Mouse (Mus musculus): ENCODE data around the gene 1700029J07Rik. TPM values are rescaled to one million over a fixed set of nuclear protein-coding genes. Genes with fewer than 3 reads are reported as not detected.

Gene 1700029J07Rik
- total and polyA plus RNA-seq, 3 experiments = 0.85 to 2.1 (median 1.8) TPM

GRCm38 (mm10) chr8:45920392-45920791 is 54.7 kb downstream of the 1700029J07Rik start:
- H3K9ac ChIP-seq (ENCODE audit: insufficient read depth, low read depth) = no peak overlapping the region
- H3K79me2 ChIP-seq (replicated peaks; ENCODE audit: control insufficient read depth, extremely low read depth, insufficient read depth, poor library complexity, severe bottlenecking) = no peaks in the 10 kb centered on the region
- no peak overlapping the region for H3K4me3 ChIP-seq (replicated peaks in 1 of 3; ENCODE audit: low read depth in 2 of 3, low read length in 2 of 3, poor library complexity in 1 of 3)
- TF ChIP-seq TBP (conservative IDR thresholded peaks at IDR 0.05; ENCODE audit: low read depth, low read length) = no peak
- TF ChIP-seq SMC3 (IDR thresholded peaks at IDR 0.05; ENCODE audit: low read depth, low read length) = no peak
- TF ChIP-seq CHD1 (IDR thresholded peaks at IDR 0.05; ENCODE audit: low read depth, low read length) = no peak
- TF ChIP-seq HCFC1 (IDR thresholded peaks at IDR 0.05; ENCODE audit: low read depth, low read length) = no peak
- TF ChIP-seq UBTF (IDR thresholded peaks at IDR 0.05; ENCODE audit: low read depth, low read length) = no peak
- no peak for TF ChIP-seq CTCF (conservative IDR thresholded peaks at IDR 0.05 in 1 of 2, IDR thresholded peaks at IDR 0.05 in 1 of 2; ENCODE audit: low read depth in 2 of 2, low read length in 2 of 2)
- no peak for TF ChIP-seq POLR2A (IDR thresholded peaks at IDR 0.05; ENCODE audit: low read depth, low read length)
- TF ChIP-seq KAT2A (IDR thresholded peaks at IDR 0.05; ENCODE audit: insufficient replicate concordance, low read length) = no peak
- TF ChIP-seq MAFK (IDR thresholded peaks at IDR 0.05; ENCODE audit: insufficient replicate concordance, low read length) = no peak
- no peak for TF ChIP-seq MAX (IDR thresholded peaks at IDR 0.05; ENCODE audit: low read length)
- TF ChIP-seq ZMIZ1 (IDR thresholded peaks at IDR 0.05; ENCODE audit: low read depth, low read length) = no peak
- no peaks in the 10 kb centered on the region for H3K9me3 ChIP-seq (replicated peaks; ENCODE audit: low read length)
- H3K4me2 ChIP-seq (ENCODE audit: insufficient read depth, low read depth, poor library complexity, severe bottlenecking) = no peak overlapping the region
- no peak for DNase-seq (ENCODE audit: extremely low read depth)
- no peak overlapping the region for H3K27ac ChIP-seq (ENCODE audit: insufficient read depth, low read depth)
- H3K4me1 ChIP-seq (ENCODE audit: control insufficient read depth in 1 of 2, insufficient read depth in 2 of 2) = peaks cover 0 to 3% of the 10 kb centered on the region in 2 experiments; a peak in 1 of 4 replicates
- dilution Hi-C loops (cut with MboI; ENCODE audit: extremely low pct_ligation_motif_present, extremely low pct_unique_long_range_greater_than_20kb, low sequenced_read_pairs) = no loop called here
- in situ Hi-C loops (cut with MboI; ENCODE audit: low pct_ligation_motif_present, low pct_unique_long_range_greater_than_20kb, low sequenced_read_pairs) = no loop called here
- H3K27me3 ChIP-seq (replicated peaks) = no peaks in the 10 kb centered on the region
- no peaks in the 10 kb centered on the region for H3K36me3 ChIP-seq (replicated peaks in 1 of 2; ENCODE audit: control insufficient read depth in 1 of 2, insufficient read depth in 1 of 2, low read length in 1 of 2)

DNA sequence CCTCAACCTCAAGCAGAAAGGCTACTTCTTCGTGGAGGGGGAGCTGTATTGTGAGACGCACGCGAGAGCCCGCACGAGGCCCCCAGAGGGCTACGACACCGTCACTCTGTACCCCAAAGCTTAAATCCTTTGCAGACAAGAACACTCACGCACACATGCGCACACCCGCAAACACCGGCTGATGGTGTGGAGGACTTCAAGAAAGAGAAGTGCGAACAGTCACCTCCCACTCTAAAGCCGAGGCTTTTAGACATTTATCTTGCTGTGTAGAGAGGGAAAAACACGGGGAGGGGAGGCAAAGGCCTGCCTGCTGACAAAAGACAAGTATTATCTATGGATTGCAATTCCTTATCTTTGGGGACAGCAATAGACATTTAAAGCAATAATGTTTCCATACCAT is 56.2 kb downstream of the 1700029J07Rik start:
- no peaks in the 10 kb centered on the region for H3K79me2 ChIP-seq (replicated peaks; ENCODE audit: control insufficient read depth, extremely low read depth, insufficient read depth, poor library complexity, severe bottlenecking)
- H3K27me3 ChIP-seq (replicated peaks) = no peaks in the 10 kb centered on the region
- H3K36me3 ChIP-seq (replicated peaks in 1 of 2; ENCODE audit: control insufficient read depth in 1 of 2, insufficient read depth in 1 of 2, low read length in 1 of 2) = no peaks in the 10 kb centered on the region
- no peak for DNase-seq (ENCODE audit: extremely low read depth)
- H3K9me3 ChIP-seq (replicated peaks; ENCODE audit: low read length) = no peaks in the 10 kb centered on the region
- dilution Hi-C loops (cut with MboI; ENCODE audit: extremely low pct_ligation_motif_present, extremely low pct_unique_long_range_greater_than_20kb, low sequenced_read_pairs) (no loop called here), in situ Hi-C loops (cut with MboI; ENCODE audit: low pct_ligation_motif_present, low pct_unique_long_range_greater_than_20kb, low sequenced_read_pairs) (no loop called here)
- TF ChIP-seq ZNF384 (IDR thresholded peaks at IDR 0.05; ENCODE audit: low read depth, low read length) (no peak), MAZ (IDR thresholded peaks at IDR 0.05; ENCODE audit: low read depth, low read length) (no peak), KAT2A (IDR thresholded peaks at IDR 0.05; ENCODE audit: insufficient replicate concordance, low read length) (no peak), CHD1 (IDR thresholded peaks at IDR 0.05; ENCODE audit: low read depth, low read length) (no peak), ETS1 (conservative IDR thresholded peaks at IDR 0.05; ENCODE audit: low read depth, low read length) (no peak), TCF12 (IDR thresholded peaks at IDR 0.05; ENCODE audit: low read depth, low read length) (no peak), UBTF (IDR thresholded peaks at IDR 0.05; ENCODE audit: low read depth, low read length) (no peak), CHD2 (IDR thresholded peaks at IDR 0.05; ENCODE audit: low read length) (no peak), RAD21 (IDR thresholded peaks at IDR 0.05; ENCODE audit: low read depth, low read length) (no peak), E2F4 (IDR thresholded peaks at IDR 0.05; ENCODE audit: insufficient replicate concordance, low read depth, low read length) (no peak), ELF1 (IDR thresholded peaks at IDR 0.05; ENCODE audit: low read depth, low read length) (no peak), RCOR1 (conservative IDR thresholded peaks at IDR 0.05; ENCODE audit: low read depth, low read length) (no peak), NRF1 (IDR thresholded peaks at IDR 0.05; ENCODE audit: low read depth, low read length) (no peak)
- H3K27ac ChIP-seq (ENCODE audit: insufficient read depth, low read depth) = no peak overlapping the region
- H3K4me1 ChIP-seq (ENCODE audit: control insufficient read depth in 1 of 2, insufficient read depth in 2 of 2) = peaks cover 0 to 3% of the 10 kb centered on the region in 2 experiments; a peak in 1 of 4 replicates
- H3K4me3 ChIP-seq (replicated peaks in 1 of 3; ENCODE audit: low read depth in 2 of 3, low read length in 2 of 3, poor library complexity in 1 of 3) = no peak overlapping the region
- no peak overlapping the region for H3K4me2 ChIP-seq (ENCODE audit: insufficient read depth, low read depth, poor library complexity, severe bottlenecking)
- H3K9ac ChIP-seq (ENCODE audit: insufficient read depth, low read depth) = no peak overlapping the region
